Mouse (Mus musculus) heart, embryonic 10.5 days (tissue): ENCODE results near the gene a. TPM values are rescaled to one million over a fixed set of nuclear protein-coding genes. Genes with fewer than 3 reads are reported as not detected.
"Not testable (repeated sequence)": the region's sequence is repeated elsewhere in the genome, so short reads cannot be mapped to it uniquely, and the experiment has no call there.

Source experiments
- DNase-seq: peaks from one replicate; pipeline ENCODE4 v3.0.0-alpha.2; 2017; ENCODE audit warnings: low spot score
- H3K27ac ChIP-seq: fragments of 300-500 bp; sonication (generic); 2 replicates; pipeline ENCODE4 v1.5.1; 2016; ENCODE audit warnings: mild to moderate bottlenecking
- H3K27me3 ChIP-seq: fragments of 300-500 bp; sonication (generic); 2 replicates; pipeline ENCODE4 v1.6.1; 2016; ENCODE audit warnings: mild to moderate bottlenecking; ENCODE audit not compliant: poor library complexity, insufficient read depth, severe bottlenecking
- H3K36me3 ChIP-seq: fragments of 300-500 bp; sonication (generic); 2 replicates; pipeline ENCODE4 v1.6.1; 2016; ENCODE audit warnings: mild to moderate bottlenecking, moderate library complexity
- H3K4me1 ChIP-seq: fragments of 300-500 bp; sonication (generic); 2 replicates; pipeline ENCODE4 v1.6.1; 2016; ENCODE audit warnings: mild to moderate bottlenecking
- H3K4me3 ChIP-seq: fragments of 300-500 bp; sonication (generic); 2 replicates; pipeline ENCODE4 v1.5.1; 2016; ENCODE audit warnings: mild to moderate bottlenecking, moderate library complexity
- H3K9me3 ChIP-seq: fragments of 300-500 bp; sonication (generic); 2 replicates; pipeline ENCODE4 v1.6.1; 2016; ENCODE audit warnings: mild to moderate bottlenecking, moderate library complexity
- WGBS: fragments of 180-500 bp; shearing (Covaris S2); methylation state at CpG from one replicate; pipeline ENCODE4 v1.1.7; 2016; 5-methylcytosine and 5-hydroxymethylcytosine counted together
- polyA plus RNA-seq: library from polyadenylated mRNA; unstranded; fragments of >200 nt; fragmentation: Nextera tagmentation; extraction: Ambion mirVana; gene quantifications from 2 replicates; pipeline ENCODE4 v1.2.1, GENCODE M21; 2016

a gene
- polyA plus RNA-seq, 1 experiment from 2014 or later: 2.5 TPM

DNA sequence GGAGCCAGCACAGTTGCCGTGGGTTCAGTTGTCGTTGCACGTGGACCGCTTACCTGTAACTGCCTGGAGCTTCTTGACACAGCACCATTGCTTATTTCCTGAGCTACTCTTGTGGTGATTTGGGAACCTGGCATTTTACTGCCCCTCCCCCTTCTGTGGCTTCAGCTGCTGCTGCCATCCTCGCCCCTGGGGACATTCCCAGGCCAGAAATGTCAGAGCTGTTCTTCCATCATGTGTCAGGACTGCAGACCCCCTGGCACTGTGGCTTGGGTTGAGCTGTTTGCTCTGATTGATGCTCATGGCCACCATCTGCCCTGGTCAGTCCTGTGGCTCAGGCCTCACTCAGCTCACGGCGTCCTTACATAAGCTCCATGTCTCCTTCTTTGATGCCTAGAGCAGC, 129.7 kb downstream of the a start:
- H3K36me3 ChIP-seq: no peaks in the 10 kb centered on the region
- no peaks in the 10 kb centered on the region for H3K4me1 ChIP-seq

DNA sequence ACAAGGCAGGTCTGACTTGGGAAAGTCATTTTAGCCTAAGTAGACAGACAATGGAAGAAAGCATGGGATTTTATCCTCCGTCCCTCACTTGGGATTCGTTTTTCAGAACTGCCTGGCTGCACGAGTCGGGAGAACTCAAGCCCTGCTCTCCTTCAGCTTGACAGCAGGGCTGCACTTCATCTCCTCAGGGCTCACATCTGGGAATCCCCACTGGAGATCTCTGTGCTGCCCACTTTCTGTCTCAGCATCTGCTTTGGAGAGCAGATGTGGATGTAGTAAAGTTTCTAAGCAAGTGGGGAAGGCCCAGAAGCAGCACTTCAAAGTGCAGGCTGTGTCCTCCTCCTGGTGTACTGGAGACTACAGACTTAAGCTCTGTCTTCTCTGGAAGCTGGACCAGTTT, 130.9 kb downstream of the a start:
- H3K36me3 ChIP-seq, H3K27me3 ChIP-seq, H3K9me3 ChIP-seq, H3K4me3 ChIP-seq, H3K27ac ChIP-seq, H3K4me1 ChIP-seq, DNase-seq: not testable (repeated sequence)
- no CpG with 5 or more reads among the region's 4 CpGs for WGBS

More for the DNA sequence above, 129.7 kb downstream of the a start:
- Histone ChIP-seq H3K27ac (no peak overlapping the region), H3K27me3 (no peaks in the 10 kb centered on the region), H3K9me3 (no peaks in the 10 kb centered on the region), H3K4me3 (no peak overlapping the region)
- 81% methylated on average over 7 of the region's 7 CpGs for WGBS
- DNase-seq: no peak

DNA sequence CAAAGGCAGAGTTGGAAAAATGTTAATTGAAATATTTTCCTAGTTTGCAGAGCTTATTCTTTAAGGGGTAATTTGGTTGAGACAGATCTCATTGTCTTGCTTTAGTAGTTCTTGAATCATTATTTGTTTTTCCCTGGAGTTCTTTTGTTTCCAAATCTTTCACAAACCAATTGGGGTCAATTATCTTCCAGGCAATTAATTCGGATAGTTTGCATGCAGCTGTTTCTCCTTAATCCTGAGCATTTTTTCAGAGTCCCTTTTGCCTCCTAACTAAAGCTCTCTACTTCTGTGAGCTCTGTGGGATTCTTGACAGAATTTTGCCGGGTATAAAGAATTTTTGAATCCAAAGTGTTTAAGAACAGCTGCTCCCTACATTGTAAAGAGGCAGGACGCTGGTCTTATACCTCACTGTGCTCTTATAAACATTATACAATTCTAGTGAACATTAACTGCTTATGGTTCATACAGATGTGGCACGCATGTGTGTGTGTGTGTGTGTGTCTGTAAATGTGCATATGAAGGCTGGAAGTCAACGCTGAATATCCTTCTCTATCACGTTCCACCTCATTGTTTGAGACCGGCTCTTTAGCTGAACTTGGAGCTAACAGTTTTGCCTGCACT, 134.3 kb downstream of the a start:
- Histone ChIP-seq H3K9me3 (no peaks in the 10 kb centered on the region), H3K4me3 (no peak overlapping the region), H3K27me3 (no peaks in the 10 kb centered on the region), H3K4me1 (no peaks in the 10 kb centered on the region), H3K36me3 (no peaks in the 10 kb centered on the region), H3K27ac (no peak overlapping the region)
- WGBS: 66% methylated on average over 7 of the region's 7 CpGs
- DNase-seq: no peak

DNA sequence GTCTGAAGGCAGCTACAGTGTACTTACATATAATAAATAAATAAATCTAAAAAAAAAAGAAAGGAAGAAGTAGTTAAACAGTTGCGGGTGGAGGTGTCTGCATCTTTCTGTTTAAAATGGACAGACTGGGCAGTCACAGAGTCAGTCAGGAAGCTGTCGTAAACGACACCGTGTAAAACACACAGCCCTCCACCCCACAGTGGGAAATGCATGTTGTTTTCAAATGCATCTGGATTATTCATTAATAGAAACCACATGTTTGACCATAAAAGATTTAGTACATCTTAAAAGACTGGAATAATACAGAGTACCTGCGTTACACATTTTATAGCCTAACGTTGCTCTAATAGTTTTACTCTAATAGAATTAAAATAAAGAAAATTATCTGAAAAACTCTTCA, 135.6 kb downstream of the a start:
- H3K4me1 ChIP-seq: no peaks in the 10 kb centered on the region
- DNase-seq: no peak
- H3K9me3 ChIP-seq: no peaks in the 10 kb centered on the region
- H3K36me3 ChIP-seq: no peaks in the 10 kb centered on the region
- WGBS: 84% methylated on average over 6 of the region's 6 CpGs
- no peak overlapping the region for H3K27ac ChIP-seq
- H3K27me3 ChIP-seq: peaks cover 4% of the 10 kb centered on the region; the same call in 1 of the 2 replicates
- H3K4me3 ChIP-seq: no peak overlapping the region

DNA sequence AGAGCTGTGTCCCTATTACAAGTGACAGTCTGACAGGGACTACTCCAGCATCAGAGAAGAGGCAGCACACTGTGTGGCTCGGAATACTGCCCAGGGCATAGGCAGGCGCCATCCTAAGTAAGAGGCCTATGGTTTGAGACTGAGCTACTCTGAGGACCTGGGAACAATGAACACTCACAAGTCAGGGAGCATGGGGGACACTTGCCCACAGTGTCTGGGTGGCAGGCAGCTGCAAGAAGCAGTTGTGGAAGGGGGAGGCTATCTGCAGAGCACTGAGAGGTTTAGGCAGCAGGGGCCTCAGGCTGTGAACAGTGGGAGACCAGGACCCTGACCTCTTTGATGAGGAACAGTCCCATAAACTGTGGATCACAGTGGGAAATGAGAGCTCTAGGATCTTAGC, 137.1 kb downstream of the a start:
- no peak overlapping the region for H3K4me3 ChIP-seq
- H3K27ac ChIP-seq: no peak overlapping the region
- no peaks in the 10 kb centered on the region for H3K9me3 ChIP-seq
- H3K36me3 ChIP-seq: no peaks in the 10 kb centered on the region
- peaks cover 4% of the 10 kb centered on the region; the same call in 1 of the 2 replicates for H3K27me3 ChIP-seq
- DNase-seq: no peak
- WGBS: 45% methylated on average over 2 of the region's 2 CpGs
- no peaks in the 10 kb centered on the region for H3K4me1 ChIP-seq

DNA sequence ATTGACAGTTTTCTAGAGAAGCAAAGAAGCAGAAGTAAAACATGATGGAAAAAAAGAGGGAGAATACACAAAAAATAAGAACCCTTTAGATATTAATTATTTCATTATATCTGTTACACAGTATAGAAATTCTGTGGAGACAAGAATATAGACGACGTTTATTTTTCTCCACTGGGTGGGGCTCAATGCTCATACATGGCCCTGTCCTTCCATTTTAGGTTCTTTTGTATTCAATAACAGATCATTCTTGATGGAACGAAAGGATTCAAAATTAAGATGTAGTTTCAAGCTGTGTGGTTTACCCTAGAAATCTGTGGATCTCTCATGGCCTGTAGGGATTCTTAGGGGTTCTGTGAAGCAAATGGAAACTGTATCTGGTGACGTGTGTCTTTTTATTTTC, 142.7 kb downstream of the a start:
- WGBS: 79% methylated on average over 4 of the region's 4 CpGs
- Histone ChIP-seq H3K27me3 (peaks cover 4% of the 10 kb centered on the region; the same call in 1 of the 2 replicates), H3K36me3 (no peaks in the 10 kb centered on the region), H3K9me3 (no peaks in the 10 kb centered on the region), H3K4me1 (no peaks in the 10 kb centered on the region; the same call in 1 of the 2 replicates), H3K27ac (no peak overlapping the region), H3K4me3 (no peak overlapping the region)
- DNase-seq: no peak

DNA sequence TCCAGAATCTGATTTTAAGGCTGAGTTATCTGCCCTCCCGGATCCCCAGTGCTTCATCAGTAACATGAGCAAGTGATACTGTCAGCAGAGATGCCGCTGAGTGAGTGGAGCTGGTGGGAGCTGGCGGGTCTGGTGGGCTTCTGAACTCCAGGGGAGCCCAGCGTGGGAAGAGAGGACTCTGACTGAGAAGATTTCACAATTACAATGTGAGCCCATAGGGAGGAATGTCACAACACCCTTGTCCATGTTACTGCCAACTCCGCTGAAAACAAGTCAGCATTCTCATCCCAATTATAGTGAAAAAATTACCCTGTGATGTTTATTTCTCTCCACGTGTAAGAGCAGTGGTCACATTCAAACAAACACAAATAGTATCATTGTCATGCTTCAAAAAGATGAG, 144.9 kb downstream of the a start:
- no peaks in the 10 kb centered on the region for H3K36me3 ChIP-seq
- no peaks in the 10 kb centered on the region; the same call in 1 of the 2 replicates for H3K4me1 ChIP-seq
- no peak overlapping the region for H3K4me3 ChIP-seq
- 56% methylated on average over 6 of the region's 6 CpGs for WGBS
- H3K27ac ChIP-seq: no peak overlapping the region
- no peak for DNase-seq
- peaks cover 1% of the 10 kb centered on the region; the same call in 1 of the 2 replicates for H3K27me3 ChIP-seq
- H3K9me3 ChIP-seq: no peaks in the 10 kb centered on the region

DNA sequence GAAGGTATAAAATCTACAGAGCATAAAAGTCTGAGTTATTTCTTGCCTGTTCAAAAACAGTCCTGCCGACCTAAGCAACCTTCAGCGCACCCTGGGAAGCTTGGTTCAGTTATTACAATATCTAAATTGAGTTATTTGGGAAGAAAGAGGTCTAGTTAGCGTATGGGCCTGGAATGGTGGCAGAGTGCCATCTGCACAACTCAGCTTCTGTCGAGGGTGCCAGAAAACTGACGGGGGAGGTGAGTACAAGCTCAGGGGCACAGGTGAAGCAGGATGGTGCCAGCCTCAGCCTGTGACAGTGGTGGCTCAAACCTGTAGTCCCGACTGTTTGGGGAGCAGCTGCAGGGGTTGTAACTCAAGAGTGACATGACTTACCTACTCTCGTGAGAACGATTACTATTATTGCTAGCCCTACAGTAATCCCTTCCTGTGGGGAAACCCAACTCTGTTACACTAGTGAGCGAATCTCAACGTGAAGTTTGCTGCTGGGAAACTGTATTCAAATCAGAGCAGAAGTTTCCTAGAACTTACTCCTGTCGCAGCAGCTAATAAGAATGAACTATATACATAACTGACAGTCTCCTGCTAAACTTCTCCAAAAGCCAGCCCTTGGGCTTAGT, 145.4 kb downstream of the a start:
- no peak overlapping the region for H3K27ac ChIP-seq
- WGBS: 77% methylated on average over 11 of the region's 11 CpGs
- DNase-seq: no peak

DNA sequence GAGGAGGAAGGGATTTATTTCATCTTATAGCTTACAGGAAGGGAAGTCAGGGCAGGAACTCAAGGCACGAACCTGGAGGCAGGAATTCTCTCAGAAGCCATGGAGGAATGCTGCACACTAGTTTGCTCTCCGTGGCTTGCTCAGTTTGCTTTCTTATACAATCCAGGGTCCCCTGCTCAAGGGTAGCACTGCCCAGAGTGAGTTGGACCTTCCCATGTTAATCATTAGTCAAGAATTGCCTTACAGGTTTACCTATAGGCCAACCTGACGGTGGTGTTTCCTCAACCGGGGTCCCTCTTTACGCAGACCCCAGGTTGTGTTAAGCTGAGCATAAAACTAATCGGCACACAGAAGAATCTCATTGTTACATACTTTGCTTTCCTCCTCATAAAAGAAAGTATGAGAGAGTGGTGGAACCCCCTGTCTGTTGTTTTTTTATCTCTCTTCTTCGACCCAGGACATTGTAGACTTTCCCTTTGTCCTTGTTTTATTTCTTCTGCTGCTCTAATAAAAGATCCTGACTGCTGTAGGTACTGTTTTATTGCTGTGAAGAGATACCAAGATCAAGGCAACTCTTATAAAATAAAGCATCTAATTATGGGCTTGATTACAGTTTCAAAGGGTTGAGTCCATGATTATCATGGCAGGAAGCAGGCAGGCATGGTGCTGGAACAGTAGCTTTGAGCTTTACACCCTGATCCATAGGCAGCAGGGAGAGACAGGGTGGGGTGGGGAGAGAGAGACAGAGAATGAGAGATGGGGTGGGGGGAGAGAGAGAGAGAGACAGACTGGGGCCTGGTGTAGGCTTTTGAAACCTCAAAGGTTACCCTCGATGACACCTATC, 146.6 kb downstream of the a start:
- H3K9me3 ChIP-seq: no peaks in the 10 kb centered on the region
- no peaks in the 10 kb centered on the region for H3K27me3 ChIP-seq
- no peak for DNase-seq
- H3K4me3 ChIP-seq: no peak overlapping the region
- H3K36me3 ChIP-seq: no peaks in the 10 kb centered on the region
- no peak overlapping the region for H3K27ac ChIP-seq
- H3K4me1 ChIP-seq: peaks cover 5% of the 10 kb centered on the region; the same call in 1 of the 2 replicates
- WGBS: 82% methylated on average over 8 of the region's 8 CpGs

More for the DNA sequence above, 145.4 kb downstream of the a start:
- H3K4me1 ChIP-seq: no peaks in the 10 kb centered on the region; the same call in 1 of the 2 replicates
- no peaks in the 10 kb centered on the region for H3K9me3 ChIP-seq
- no peaks in the 10 kb centered on the region for H3K36me3 ChIP-seq
- H3K4me3 ChIP-seq: no peak overlapping the region
- no peaks in the 10 kb centered on the region for H3K27me3 ChIP-seq

DNA sequence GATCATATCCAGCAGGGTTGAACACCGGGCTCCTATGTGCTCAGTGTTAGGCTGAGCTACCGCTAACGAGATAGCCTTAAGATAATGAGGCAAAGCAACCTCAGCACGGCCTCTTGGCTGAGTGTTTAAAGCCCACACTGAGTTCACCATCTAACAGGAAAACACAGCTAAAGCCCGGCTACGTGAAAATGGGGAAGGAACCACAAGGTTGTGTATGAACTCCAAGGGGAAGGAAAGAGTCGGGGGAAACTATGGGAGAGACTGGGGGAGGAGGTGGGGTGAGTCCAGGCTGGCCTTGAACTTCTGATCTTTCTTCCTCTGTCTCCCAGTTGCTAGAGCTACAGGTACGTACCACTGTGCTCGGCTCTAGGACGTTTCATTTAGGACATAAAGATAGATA, 150.8 kb downstream of the a start:
- 68% methylated on average over 10 of the region's 10 CpGs for WGBS
- no peak for DNase-seq
- no peak overlapping the region for H3K27ac ChIP-seq

DNA sequence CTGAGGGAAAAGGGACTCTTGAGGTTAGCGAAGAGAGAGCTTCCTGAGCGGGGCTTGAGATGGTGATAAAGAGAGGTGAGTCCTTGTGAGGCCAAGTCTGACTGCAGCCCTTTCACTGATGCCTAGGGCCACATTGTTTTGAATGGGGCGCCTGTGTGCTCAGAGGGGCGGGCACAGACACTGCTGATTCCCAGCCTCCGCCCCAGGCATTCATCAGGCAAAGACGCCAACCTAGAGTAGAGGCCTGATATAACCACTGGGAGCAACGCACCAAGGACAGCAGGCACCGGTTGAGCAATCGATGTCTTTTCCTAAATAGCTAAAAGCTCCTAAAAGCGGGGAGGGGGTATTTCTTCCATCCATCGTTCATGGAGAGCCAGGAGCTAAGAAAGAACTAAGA, 151.3 kb downstream of the a start:
- WGBS: 48% methylated on average over 11 of the region's 11 CpGs
- Histone ChIP-seq H3K36me3 (no peaks in the 10 kb centered on the region), H3K27ac (no peak overlapping the region), H3K27me3 (no peaks in the 10 kb centered on the region), H3K9me3 (no peaks in the 10 kb centered on the region), H3K4me3 (peak overlapping the region; percentile 45), H3K4me1 (peaks cover 8% of the 10 kb centered on the region; the same call in 1 of the 2 replicates)
- DNase-seq: no peak

More for the DNA sequence above, 150.8 kb downstream of the a start:
- Histone ChIP-seq H3K27me3 (no peaks in the 10 kb centered on the region), H3K4me3 (no peak overlapping the region), H3K4me1 (peaks cover 8% of the 10 kb centered on the region; the same call in 1 of the 2 replicates), H3K36me3 (no peaks in the 10 kb centered on the region), H3K9me3 (no peaks in the 10 kb centered on the region)

DNA sequence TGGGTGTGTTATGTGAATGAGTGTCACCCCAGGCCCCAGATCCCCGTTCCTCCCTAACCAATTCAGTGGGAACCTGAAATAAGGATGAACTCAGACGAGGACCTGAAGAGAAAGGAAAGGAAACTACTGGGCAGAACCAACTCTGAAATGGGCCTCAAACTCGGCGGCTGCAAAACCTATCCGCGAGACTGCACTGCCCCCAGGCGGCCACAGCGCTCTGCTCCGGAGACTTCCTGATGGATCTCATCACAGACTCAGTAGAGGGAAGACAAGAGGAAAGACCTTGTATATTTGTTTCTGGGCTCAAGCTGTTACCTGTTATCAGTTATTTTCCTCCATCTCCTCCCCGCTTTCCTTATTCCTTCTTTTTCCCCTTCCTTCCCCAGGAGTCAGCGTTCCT, 151.9 kb downstream of the a start:
- no peaks in the 10 kb centered on the region for H3K9me3 ChIP-seq
- WGBS: 8% methylated on average over 11 of the region's 11 CpGs
- peaks cover 8% of the 10 kb centered on the region; the same call in 1 of the 2 replicates for H3K4me1 ChIP-seq
- H3K36me3 ChIP-seq: no peaks in the 10 kb centered on the region
- DNase-seq: no peak
- H3K27me3 ChIP-seq: no peaks in the 10 kb centered on the region
- peak overlapping the region; percentile 45 for H3K4me3 ChIP-seq
- H3K27ac ChIP-seq: 0 out of 2 replicates have a peak overlapping the region, but pooled peaks have one; percentile 10

DNA sequence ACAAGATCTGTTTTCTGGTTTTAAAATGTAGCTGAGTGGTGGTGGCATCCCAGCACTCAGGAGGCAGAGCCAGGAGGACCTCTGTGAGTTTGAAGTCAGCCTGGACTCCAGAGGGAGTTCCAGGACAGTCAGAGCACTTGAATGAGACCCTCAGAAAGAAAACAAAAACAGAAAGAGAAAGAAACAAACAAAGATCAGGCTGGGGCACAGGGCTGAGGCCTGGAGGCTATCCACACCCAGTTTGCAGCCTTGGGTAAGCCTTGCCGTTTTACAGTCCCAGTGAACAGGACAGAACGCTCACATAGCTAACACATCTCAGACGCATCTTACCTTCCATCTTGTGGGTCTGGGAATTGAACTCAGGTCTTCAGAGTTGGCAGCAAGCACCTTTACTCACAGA, 155.7 kb downstream of the a start:
- DNase-seq: no peak
- Histone ChIP-seq H3K27me3 (peaks cover 6% of the 10 kb centered on the region; the same call in 1 of the 2 replicates), H3K9me3 (no peaks in the 10 kb centered on the region), H3K4me1 (peaks cover 8% of the 10 kb centered on the region; the same call in 1 of the 2 replicates), H3K36me3 (no peaks in the 10 kb centered on the region), H3K27ac (no peak overlapping the region), H3K4me3 (no peak overlapping the region)
- WGBS: 83% methylated on average over 3 of the region's 3 CpGs
